Mouse (Mus musculus): ENCODE results near the gene Cant1. TPM values are rescaled to one million over a fixed set of nuclear protein-coding genes. Genes with fewer than 3 reads are reported as not detected.

The Cant1 gene
- polyA plus RNA-seq, 2 experiments = 6.0 to 8.3 TPM

DNA sequence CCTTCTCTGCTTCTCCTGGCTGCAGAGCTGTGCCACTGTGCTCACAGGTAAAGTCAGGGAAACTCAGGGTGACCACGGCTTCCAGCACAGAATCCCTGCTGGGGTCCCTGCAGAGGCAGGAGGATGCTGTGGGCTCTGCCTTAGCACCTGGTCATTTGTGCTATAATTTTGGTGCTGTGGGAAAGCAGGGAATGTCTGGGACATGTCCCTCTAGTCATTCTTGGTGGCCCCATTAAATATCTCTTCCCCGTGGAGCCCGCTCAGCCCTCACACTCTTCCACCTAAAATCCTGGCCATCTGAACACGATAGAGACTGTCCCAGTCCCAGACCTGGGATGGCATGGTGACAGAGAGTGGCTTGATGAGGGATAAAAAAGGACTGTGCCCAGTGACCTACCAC lies 54.9 kb downstream of the Cant1 start:
- no peaks in the 10 kb centered on the region for H3K27me3 ChIP-seq (ENCODE audit: control insufficient read depth, insufficient read depth, low read length)
- ATAC-seq (ENCODE audit: insufficient read depth) (no peak), DNase-seq (ENCODE audit: low read depth in 3 of 3, low spot score in 3 of 3) (no peak)
- peaks cover 0 to 3% of the 10 kb centered on the region in 2 experiments; a peak in 1 of 4 replicates for H3K4me1 ChIP-seq (replicated peaks; ENCODE audit: control insufficient read depth in 2 of 2, insufficient read depth in 2 of 2, low read length in 1 of 2)
- no peak for TF ChIP-seq CTCF (IDR thresholded peaks at IDR 0.05; ENCODE audit: low read depth)
- TF ChIP-seq EP300 (IDR thresholded peaks at IDR 0.05; ENCODE audit: low read depth) = no peak
- H3K27ac ChIP-seq = no peak overlapping the region
- no peak overlapping the region for H3K9ac ChIP-seq (replicated peaks)
- no peak overlapping the region for H3K4me3 ChIP-seq (ENCODE audit: insufficient read depth in 1 of 2, low read depth in 2 of 2, low read length in 2 of 2)
- H3K9me3 ChIP-seq (ENCODE audit: control insufficient read depth, low read length) = no peaks in the 10 kb centered on the region
- H3K36me3 ChIP-seq (replicated peaks; ENCODE audit: control insufficient read depth, insufficient read depth, low read depth) = no peaks in the 10 kb centered on the region
- 60% methylated on average over 4 of the region's 4 CpGs for WGBS (ENCODE audit: insufficient replicate concordance)
- no peak overlapping the region for H3K4me2 ChIP-seq (ENCODE audit: low read depth)

GRCm38 (mm10) chr11:118362971-118363518 lies 55.8 kb downstream of the Cant1 start:
- Histone ChIP-seq H3K27me3 (ENCODE audit: control insufficient read depth, insufficient read depth, low read length) (no peaks in the 10 kb centered on the region), H3K9me3 (ENCODE audit: control insufficient read depth, low read length) (no peaks in the 10 kb centered on the region), H3K27ac (no peak overlapping the region), H3K4me1 (replicated peaks; ENCODE audit: control insufficient read depth in 2 of 2, insufficient read depth in 2 of 2, low read length in 1 of 2) (peaks cover 0 to 3% of the 10 kb centered on the region in 2 experiments; a peak in 1 of 4 replicates), H3K36me3 (replicated peaks; ENCODE audit: control insufficient read depth, insufficient read depth, low read depth) (no peaks in the 10 kb centered on the region), H3K4me2 (ENCODE audit: low read depth) (no peak overlapping the region; the same call in 1 of the 2 replicates), H3K9ac (replicated peaks) (no peak overlapping the region), H3K4me3 (ENCODE audit: insufficient read depth in 1 of 2, low read depth in 2 of 2, low read length in 2 of 2) (no peak overlapping the region)
- TF ChIP-seq CTCF (IDR thresholded peaks at IDR 0.05; ENCODE audit: low read depth) (no peak), EP300 (IDR thresholded peaks at IDR 0.05; ENCODE audit: low read depth) (no peak)
- ATAC-seq (ENCODE audit: insufficient read depth) (0 out of 2 replicates have a peak, but pooled peaks have one; percentile 21), DNase-seq (ENCODE audit: low read depth in 3 of 3, low spot score in 3 of 3) (no peak)
- WGBS (ENCODE audit: insufficient replicate concordance) = 3% methylated on average over 8 of the region's 8 CpGs

DNA sequence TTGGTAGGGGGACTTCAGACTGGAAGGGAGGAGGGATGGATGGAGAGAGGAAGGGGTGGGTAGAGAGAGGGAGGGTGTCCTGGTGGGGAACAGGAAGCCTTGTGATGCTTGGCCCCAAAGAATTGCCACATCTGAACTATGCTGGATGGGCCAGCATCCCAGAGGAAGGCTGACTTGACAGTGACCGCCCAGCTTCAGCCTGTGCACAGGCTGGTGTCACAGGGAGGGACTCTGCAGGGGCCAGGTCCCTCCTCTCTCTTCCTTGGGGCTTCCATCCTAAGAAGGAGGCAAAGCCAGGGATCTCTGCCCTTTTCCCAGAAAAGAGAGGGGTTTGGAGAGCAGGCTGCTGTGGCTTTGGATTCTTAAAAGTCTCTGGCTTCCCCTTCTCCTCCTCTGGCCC lies 56.4 kb downstream of the Cant1 start:
- ATAC-seq (ENCODE audit: insufficient read depth) (no peak), DNase-seq (ENCODE audit: low read depth in 3 of 3, low spot score in 3 of 3) (no peak)
- no peaks in the 10 kb centered on the region for H3K27me3 ChIP-seq (ENCODE audit: control insufficient read depth, insufficient read depth, low read length)
- no peaks in the 10 kb centered on the region for H3K36me3 ChIP-seq (replicated peaks; ENCODE audit: control insufficient read depth, insufficient read depth, low read depth)
- H3K4me3 ChIP-seq (ENCODE audit: insufficient read depth in 1 of 2, low read depth in 2 of 2, low read length in 2 of 2) = no peak overlapping the region
- no peaks in the 10 kb centered on the region for H3K9me3 ChIP-seq (ENCODE audit: control insufficient read depth, low read length)
- H3K9ac ChIP-seq (replicated peaks) = no peak overlapping the region
- TF ChIP-seq EP300 (IDR thresholded peaks at IDR 0.05; ENCODE audit: low read depth) = no peak
- no peak for TF ChIP-seq CTCF (IDR thresholded peaks at IDR 0.05; ENCODE audit: low read depth)
- 50% methylated on average over 1 of the region's 1 CpGs for WGBS (ENCODE audit: insufficient replicate concordance)
- no peak overlapping the region for H3K4me2 ChIP-seq (ENCODE audit: low read depth)
- no peak overlapping the region for H3K27ac ChIP-seq
- peaks cover 0 to 3% of the 10 kb centered on the region in 2 experiments; a peak in 1 of 4 replicates for H3K4me1 ChIP-seq (replicated peaks; ENCODE audit: control insufficient read depth in 2 of 2, insufficient read depth in 2 of 2, low read length in 1 of 2)

- Histone ChIP-seq H3K9me3 (ENCODE audit: control insufficient read depth, low read length) (no peaks in the 10 kb centered on the region), H3K4me2 (ENCODE audit: low read depth) (no peak overlapping the region), H3K27ac (no peak overlapping the region), H3K4me3 (ENCODE audit: insufficient read depth in 1 of 2, low read depth in 2 of 2, low read length in 2 of 2) (no peak overlapping the region), H3K9ac (replicated peaks) (no peak overlapping the region), H3K36me3 (replicated peaks; ENCODE audit: control insufficient read depth, insufficient read depth, low read depth) (no peaks in the 10 kb centered on the region), H3K27me3 (ENCODE audit: control insufficient read depth, insufficient read depth, low read length) (no peaks in the 10 kb centered on the region), H3K4me1 (replicated peaks; ENCODE audit: control insufficient read depth in 2 of 2, insufficient read depth in 2 of 2, low read length in 1 of 2) (peaks cover 0 to 3% of the 10 kb centered on the region in 2 experiments; a peak in 1 of 4 replicates)
- ATAC-seq (ENCODE audit: insufficient read depth) = no peak
- WGBS (ENCODE audit: insufficient replicate concordance) = 45% methylated on average over 10 of the region's 10 CpGs
- TF ChIP-seq CTCF (IDR thresholded peaks at IDR 0.05; ENCODE audit: low read depth) (no peak), EP300 (IDR thresholded peaks at IDR 0.05; ENCODE audit: low read depth) (no peak)
- no peak for DNase-seq (ENCODE audit: low read depth in 3 of 3, low spot score in 3 of 3)
These were observed 58.0 kb downstream of the Cant1 start for GRCm38 (mm10) chr11:118360907-118361341.

DNA sequence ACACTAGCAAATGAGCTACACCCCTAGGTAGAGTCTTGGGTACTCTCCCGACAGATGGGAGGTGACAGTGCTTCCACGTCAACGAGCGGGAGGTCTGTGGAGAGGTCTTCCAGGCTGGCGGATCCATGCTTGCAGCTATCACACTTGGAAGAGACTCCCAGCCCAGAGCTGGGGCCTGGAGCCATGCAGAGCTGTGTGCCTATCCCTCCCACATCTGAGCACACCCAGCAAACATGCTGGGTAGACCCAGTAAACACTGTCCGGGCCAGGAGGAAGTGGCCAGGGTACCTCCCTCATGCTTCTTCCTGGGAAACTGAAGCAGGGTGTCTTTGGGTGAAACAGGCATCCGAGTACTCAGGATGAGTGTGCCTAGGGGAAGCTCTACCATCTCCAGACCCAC lies 58.4 kb downstream of the Cant1 start:
- H3K9ac ChIP-seq (replicated peaks) = no peak overlapping the region
- peaks cover 0 to 3% of the 10 kb centered on the region in 2 experiments; a peak in 1 of 4 replicates for H3K4me1 ChIP-seq (replicated peaks; ENCODE audit: control insufficient read depth in 2 of 2, insufficient read depth in 2 of 2, low read length in 1 of 2)
- ATAC-seq (ENCODE audit: insufficient read depth) = no peak
- no peak for DNase-seq (ENCODE audit: low read depth in 3 of 3, low spot score in 3 of 3)
- 53% methylated on average over 7 of the region's 7 CpGs for WGBS (ENCODE audit: insufficient replicate concordance)
- H3K27me3 ChIP-seq (ENCODE audit: control insufficient read depth, insufficient read depth, low read length) = peaks cover 2% of the 10 kb centered on the region
- no peak for TF ChIP-seq CTCF (IDR thresholded peaks at IDR 0.05; ENCODE audit: low read depth)
- no peaks in the 10 kb centered on the region for H3K9me3 ChIP-seq (ENCODE audit: control insufficient read depth, low read length)
- no peak overlapping the region for H3K4me2 ChIP-seq (ENCODE audit: low read depth)
- H3K27ac ChIP-seq = no peak overlapping the region
- no peak overlapping the region for H3K4me3 ChIP-seq (ENCODE audit: insufficient read depth in 1 of 2, low read depth in 2 of 2, low read length in 2 of 2)
- no peaks in the 10 kb centered on the region for H3K36me3 ChIP-seq (replicated peaks; ENCODE audit: control insufficient read depth, insufficient read depth, low read depth)

Other genes starting within 250 kb of the Cant1 start
- gene Cyth1, start 170.5 kb downstream of the Cant1 start, polyA plus RNA-seq (2012; rRNA removed) = 2.1 and 2.7 TPM in 2 replicates
- gene Cyth1, start 170.5 kb downstream of the Cant1 start, polyA plus RNA-seq (2014; fragmentation: Nextera tagmentation; extraction: Ambion mirVana) = 1.7 and 1.9 TPM in 2 replicates
- 5.1 and 5.3 TPM in 2 replicates for gene Usp36, start 128.8 kb downstream of the Cant1 start, polyA plus RNA-seq (2012; rRNA removed)
- gene Usp36, start 128.8 kb downstream of the Cant1 start, polyA plus RNA-seq (2014; fragmentation: Nextera tagmentation; extraction: Ambion mirVana) = 4.1 and 4.6 TPM in 2 replicates
- gene Cep295nl, start 76.6 kb downstream of the Cant1 start, polyA plus RNA-seq (2012; rRNA removed) = 0.04 TPM in 2 replicates
- gene Cep295nl, start 76.6 kb downstream of the Cant1 start, polyA plus RNA-seq (2014; fragmentation: Nextera tagmentation; extraction: Ambion mirVana) = not detected in 2 replicates
- 1.9 and 3.2 TPM in 2 replicates for gene Timp2, start 63.3 kb downstream of the Cant1 start, polyA plus RNA-seq (2012; rRNA removed)
- gene Timp2, start 63.3 kb downstream of the Cant1 start, polyA plus RNA-seq (2014; fragmentation: Nextera tagmentation; extraction: Ambion mirVana) = 4.6 and 5.7 TPM in 2 replicates
- gene Lgals3bp, start 17.0 kb downstream of the Cant1 start, polyA plus RNA-seq (2012; rRNA removed) = 36.6 and 43.8 TPM in 2 replicates
- gene Lgals3bp, start 17.0 kb downstream of the Cant1 start, polyA plus RNA-seq (2014; fragmentation: Nextera tagmentation; extraction: Ambion mirVana) = 30.1 and 32.6 TPM in 2 replicates
- 0.93 and 1.1 TPM in 2 replicates for gene C1qtnf1, start 9.1 kb upstream of the Cant1 start, polyA plus RNA-seq (2012; rRNA removed)
- 0.90 and 1.4 TPM in 2 replicates for gene C1qtnf1, start 9.1 kb upstream of the Cant1 start, polyA plus RNA-seq (2014; fragmentation: Nextera tagmentation; extraction: Ambion mirVana)
- gene Engase, start 57.7 kb upstream of the Cant1 start, polyA plus RNA-seq (2012; rRNA removed) = 4.1 and 4.7 TPM in 2 replicates
- gene Engase, start 57.7 kb upstream of the Cant1 start, polyA plus RNA-seq (2014; fragmentation: Nextera tagmentation; extraction: Ambion mirVana) = 6.5 and 6.6 TPM in 2 replicates

Measured in liver, embryonic 14.5 days (tissue).